Mouse (Mus musculus): ENCODE data around the gene Suds3. TPM values are rescaled to one million over a fixed set of nuclear protein-coding genes. Genes with fewer than 3 reads are reported as not detected.

Suds3 gene
- total RNA-seq, 2 experiments from 2014 or later = 93.4 to 97.2 TPM

- DNase-seq (ENCODE audit: low spot score in 2 of 2) = peak in 1 of 2 experiments; percentile 57
- intact Hi-C loops (cut with DNase I) = no loop called here
These were observed 28.2 kb downstream of the Suds3 start for GRCm38 (mm10) chr5:117087718-117088117.

- DNase-seq (ENCODE audit: low spot score in 2 of 2) = peak; percentile 59 to 63
- intact Hi-C loops (cut with DNase I) = loop anchor here (10.0 kb wide), 1 partner anchor 945 kb away; no protein-coding TSS in a partner anchor
These were observed 46.4 kb downstream of the Suds3 start for GRCm38 (mm10) chr5:117069498-117069894.

- DNase-seq (ENCODE audit: low spot score in 2 of 2) = peak; percentile 33 to 34
- intact Hi-C loops (cut with DNase I) = loop anchor here (10.0 kb wide), 1 partner anchor 944 kb away; no protein-coding TSS in a partner anchor
These were observed 47.0 kb downstream of the Suds3 start for GRCm38 (mm10) chr5:117068808-117069497.

GRCm38 (mm10) chr5:117068181-117068580 is 47.7 kb downstream of the Suds3 start:
- intact Hi-C loops (cut with DNase I) = loop anchor here (10.0 kb wide), 1 partner anchor 943 kb away; no protein-coding TSS in a partner anchor
- peak in 1 of 2 experiments; percentile 15 for DNase-seq (ENCODE audit: low spot score in 2 of 2)

GRCm38 (mm10) chr5:117061251-117061650 is 54.7 kb downstream of the Suds3 start:
- intact Hi-C loops (cut with DNase I) = loop anchor here (10.0 kb wide), 1 partner anchor 936 kb away; no protein-coding TSS in a partner anchor

GRCm38 (mm10) chr5:117060484-117061130 is 55.3 kb downstream of the Suds3 start:
- no peak for DNase-seq (ENCODE audit: low spot score in 2 of 2)
- intact Hi-C loops (cut with DNase I) = loop anchor here (10.0 kb wide), 1 partner anchor 936 kb away; no protein-coding TSS in a partner anchor

More at GRCm38 (mm10) chr5:117061251-117061650, 54.7 kb downstream of the Suds3 start:
- DNase-seq (ENCODE audit: low spot score in 2 of 2) = no peak

GRCm38 (mm10) chr5:117049940-117050339 is 66.0 kb downstream of the Suds3 start:
- no peak for DNase-seq (ENCODE audit: low spot score in 2 of 2)
- intact Hi-C loops (cut with DNase I) = no loop called here

- intact Hi-C loops (cut with DNase I) = no loop called here
These were observed 70.8 kb downstream of the Suds3 start for GRCm38 (mm10) chr5:117045101-117045500.

GRCm38 (mm10) chr5:117042661-117043060 is 73.3 kb downstream of the Suds3 start:
- intact Hi-C loops (cut with DNase I) = no loop called here
- no peak for DNase-seq (ENCODE audit: low spot score in 2 of 2)

More at GRCm38 (mm10) chr5:117045101-117045500, 70.8 kb downstream of the Suds3 start:
- DNase-seq (ENCODE audit: low spot score in 2 of 2) = no peak

Other genes with a start within 250 kb of the Suds3 start
- 10 to 100 TPM; 62.8 to 66.1 TPM for gene Taok3, start 4.0 kb upstream of the Suds3 start, total RNA-seq (2021)
- 100 to 1,000 TPM; 801 to 831 TPM for gene Pebp1, start 171.5 kb upstream of the Suds3 start, total RNA-seq (2021)
- gene Vsig10, start 203.0 kb upstream of the Suds3 start, total RNA-seq (2021) = 1 to 10 TPM; 2.9 to 3.0 TPM
- gene Wsb2, start 241.2 kb upstream of the Suds3 start, total RNA-seq (2021) = 100 to 1,000 TPM; 387 to 415 TPM

Measured in left cerebral cortex, postnatal 14 days (tissue).